Mouse (Mus musculus): Measurements from ENCODE around the gene Men1.
"Not testable (repeated sequence)": the region's sequence is repeated elsewhere in the genome, so short reads cannot be mapped to it uniquely, and the experiment has no call there.

The Men1 gene

GRCm38 (mm10) chr19:6334673-6335457 is at the start of gene Men1:
Men1 (plus strand) TSS chr19:6334979.
- peak; percentile 91 for DNase-seq (ENCODE audit: extremely low spot score, low spot score)

GRCm38 (mm10) chr19:6285226-6285625 is 49.6 kb upstream of the Men1 start:
- DNase-seq (ENCODE audit: extremely low spot score, low spot score): no peak

GRCm38 (mm10) chr19:6285632-6286433 is 48.9 kb upstream of the Men1 start:
- DNase-seq (ENCODE audit: extremely low spot score, low spot score): no peak

GRCm38 (mm10) chr19:6286434-6287401 is 48.1 kb upstream of the Men1 start:
- DNase-seq (ENCODE audit: extremely low spot score, low spot score): no peak

GRCm38 (mm10) chr19:6288236-6288894 is 46.4 kb upstream of the Men1 start:
- no peak for DNase-seq (ENCODE audit: extremely low spot score, low spot score)

GRCm38 (mm10) chr19:6289696-6290238 is 45.0 kb upstream of the Men1 start:
- DNase-seq (ENCODE audit: extremely low spot score, low spot score): no peak

- DNase-seq (ENCODE audit: extremely low spot score, low spot score): not testable (repeated sequence)
These were observed 44.1 kb upstream of the Men1 start for GRCm38 (mm10) chr19:6290720-6291116.

- no peak for DNase-seq (ENCODE audit: extremely low spot score, low spot score)
These were observed 43.5 kb upstream of the Men1 start for GRCm38 (mm10) chr19:6291117-6291781.

- DNase-seq (ENCODE audit: extremely low spot score, low spot score): no peak
These were observed 42.5 kb upstream of the Men1 start for GRCm38 (mm10) chr19:6292262-6292661.

GRCm38 (mm10) chr19:6294301-6294700 is 40.5 kb upstream of the Men1 start:
- DNase-seq (ENCODE audit: extremely low spot score, low spot score): no peak

GRCm38 (mm10) chr19:6296551-6297210 is 38.1 kb upstream of the Men1 start:
- no peak for DNase-seq (ENCODE audit: extremely low spot score, low spot score)

- no peak for DNase-seq (ENCODE audit: extremely low spot score, low spot score)
These were observed 37.1 kb upstream of the Men1 start for GRCm38 (mm10) chr19:6297641-6298040.

- DNase-seq (ENCODE audit: extremely low spot score, low spot score): no peak
These were observed 35.8 kb upstream of the Men1 start for GRCm38 (mm10) chr19:6299003-6299402.

GRCm38 (mm10) chr19:6299450-6300267 is 35.1 kb upstream of the Men1 start:
- DNase-seq (ENCODE audit: extremely low spot score, low spot score): no peak

- no peak for DNase-seq (ENCODE audit: extremely low spot score, low spot score)
These were observed 34.4 kb upstream of the Men1 start for GRCm38 (mm10) chr19:6300402-6300841.

- no peak for DNase-seq (ENCODE audit: extremely low spot score, low spot score)
These were observed 32.7 kb upstream of the Men1 start for GRCm38 (mm10) chr19:6302114-6302513.

GRCm38 (mm10) chr19:6302522-6302921 is 32.3 kb upstream of the Men1 start:
- peak; percentile 45 for DNase-seq (ENCODE audit: extremely low spot score, low spot score)

GRCm38 (mm10) chr19:6303831-6304230 is 30.9 kb upstream of the Men1 start:
- DNase-seq (ENCODE audit: extremely low spot score, low spot score): no peak
